Mouse (Mus musculus): ENCODE measurements around the gene Urb2. TPM values are rescaled to one million over a fixed set of nuclear protein-coding genes. Genes with fewer than 3 reads are reported as not detected.
"Not testable (repeated sequence)": the region's sequence is repeated elsewhere in the genome, so short reads cannot be mapped to it uniquely, and the experiment has no call there.

Gene Urb2
- polyA plus RNA-seq, 1 experiment from 2014 or later, result 11.6 TPM

GRCm38 (mm10) chr8:124014751-124015150 is 6.6 kb upstream of the Urb2 start:
- DNase-seq (ENCODE audit: low read depth, low spot score) (no peak), ATAC-seq (no peak)
- in situ Hi-C loops (cut with MboI; ENCODE audit: low pct_unique_long_range_greater_than_20kb), result no loop called here
- ChIA-PET POLR2A (no interaction called here), CTCF (no interaction called here)
- no peaks in the 10 kb centered on the region for H3K27me3 ChIP-seq
- TF ChIP-seq CTCF (IDR thresholded peaks at IDR 0.05), result no peak

GRCm38 (mm10) chr8:124019782-124020181 is 1.5 kb upstream of the Urb2 start:
- in situ Hi-C loops (cut with MboI; ENCODE audit: low pct_unique_long_range_greater_than_20kb), result no loop called here
- no peak for ATAC-seq

GRCm38 (mm10) chr8:124020439-124021236 is 670 bp upstream of the Urb2 start:
- in situ Hi-C loops (cut with MboI; ENCODE audit: low pct_unique_long_range_greater_than_20kb), result no loop called here
- no peaks in the 10 kb centered on the region for H3K27me3 ChIP-seq
- ChIA-PET POLR2A (interaction anchor here (1.1 kb wide), 1 partner anchor 71 kb away, joined by 3 read pairs; no protein-coding TSS in a partner anchor), CTCF (no interaction called here)
- TF ChIP-seq CTCF (IDR thresholded peaks at IDR 0.05), result no peak
- peak; percentile 51 for ATAC-seq
- no peak for DNase-seq (ENCODE audit: low read depth, low spot score)

More at GRCm38 (mm10) chr8:124019782-124020181, 1.5 kb upstream of the Urb2 start:
- ChIA-PET POLR2A (interaction anchor here (1.1 kb wide), 1 partner anchor 70 kb away, joined by 3 read pairs; no protein-coding TSS in a partner anchor), CTCF (no interaction called here)
- no peak for DNase-seq (ENCODE audit: low read depth, low spot score)
- no peak for TF ChIP-seq CTCF (IDR thresholded peaks at IDR 0.05)
- H3K27me3 ChIP-seq, result no peaks in the 10 kb centered on the region

GRCm38 (mm10) chr8:124026265-124026664 is 5.0 kb downstream of the Urb2 start:
- CTCF ChIA-PET, result interaction anchor here (1.4 kb wide), 1 partner anchor 13 kb away, joined by 3 read pairs; no protein-coding TSS in a partner anchor
- DNase-seq (ENCODE audit: low read depth, low spot score); ATAC-seq; in situ Hi-C loops (cut with MboI; ENCODE audit: low pct_unique_long_range_greater_than_20kb); H3K27me3 ChIP-seq: not testable (repeated sequence)
- POLR2A ChIA-PET, result interaction anchor here (0.7 kb wide), 1 partner anchor 366 kb away, joined by 3 read pairs; no protein-coding TSS in a partner anchor

- ChIA-PET POLR2A (no interaction called here), CTCF (interaction anchor here (1.5 kb wide), 1 partner anchor 103 kb away, joined by 3 read pairs; no protein-coding TSS in a partner anchor)
- TF ChIP-seq CTCF (IDR thresholded peaks at IDR 0.05), result no peak
- in situ Hi-C loops (cut with MboI; ENCODE audit: low pct_unique_long_range_greater_than_20kb), result no loop called here
- DNase-seq (ENCODE audit: low read depth, low spot score), result no peak
- no peak for ATAC-seq
- H3K27me3 ChIP-seq, result no peaks in the 10 kb centered on the region
Observed at GRCm38 (mm10) chr8:124027831-124028230, 6.5 kb downstream of the Urb2 start.

GRCm38 (mm10) chr8:124033400-124033799 is 12.1 kb downstream of the Urb2 start:
- peak; percentile 57 for TF ChIP-seq CTCF (IDR thresholded peaks at IDR 0.05)
- CTCF ChIA-PET, result interaction anchor here (0.7 kb wide), 1 partner anchor 10 kb away, joined by 3 read pairs; no protein-coding TSS in a partner anchor
- no peak for ATAC-seq
- in situ Hi-C loops (cut with MboI; ENCODE audit: low pct_unique_long_range_greater_than_20kb), result no loop called here
- DNase-seq (ENCODE audit: low read depth, low spot score), result no peak
- no peaks in the 10 kb centered on the region for H3K27me3 ChIP-seq
- POLR2A ChIA-PET, result no interaction called here

GRCm38 (mm10) chr8:124038121-124038520 is 16.8 kb downstream of the Urb2 start:
- in situ Hi-C loops (cut with MboI; ENCODE audit: low pct_unique_long_range_greater_than_20kb), result no loop called here
- H3K27me3 ChIP-seq, result no peaks in the 10 kb centered on the region
- CTCF ChIA-PET, result no interaction called here
- DNase-seq (ENCODE audit: low read depth, low spot score) (no peak), ATAC-seq (no peak)
- TF ChIP-seq CTCF (IDR thresholded peaks at IDR 0.05), result no peak
- POLR2A ChIA-PET, result no interaction called here

- POLR2A ChIA-PET, result no interaction called here
- H3K27me3 ChIP-seq, result no peaks in the 10 kb centered on the region
- DNase-seq (ENCODE audit: low read depth, low spot score) (no peak), ATAC-seq (no peak)
- in situ Hi-C loops (cut with MboI; ENCODE audit: low pct_unique_long_range_greater_than_20kb), result no loop called here
- no peak for TF ChIP-seq CTCF (IDR thresholded peaks at IDR 0.05)
- CTCF ChIA-PET, result interaction anchor here (0.9 kb wide), 1 partner anchor 13 kb away, joined by 3 read pairs; no protein-coding TSS in a partner anchor
Observed at GRCm38 (mm10) chr8:124039351-124039750, 18.0 kb downstream of the Urb2 start.

GRCm38 (mm10) chr8:124042201-124042600 is 20.9 kb downstream of the Urb2 start:
- in situ Hi-C loops (cut with MboI; ENCODE audit: low pct_unique_long_range_greater_than_20kb), result no loop called here
- no peak for ATAC-seq
- no peak for DNase-seq (ENCODE audit: low read depth, low spot score)
- TF ChIP-seq CTCF (IDR thresholded peaks at IDR 0.05), result peak; percentile 33
- CTCF ChIA-PET, result interaction anchor here (1.5 kb wide), 1 partner anchor 8 kb away, joined by 3 read pairs; no protein-coding TSS in a partner anchor
- no peaks in the 10 kb centered on the region for H3K27me3 ChIP-seq
- POLR2A ChIA-PET, result no interaction called here

GRCm38 (mm10) chr8:124044421-124044820 is 23.1 kb downstream of the Urb2 start:
- TF ChIP-seq CTCF (IDR thresholded peaks at IDR 0.05), result no peak
- ChIA-PET POLR2A (no interaction called here), CTCF (no interaction called here)
- no peaks in the 10 kb centered on the region for H3K27me3 ChIP-seq
- DNase-seq (ENCODE audit: low read depth, low spot score) (no peak), ATAC-seq (no peak)
- in situ Hi-C loops (cut with MboI; ENCODE audit: low pct_unique_long_range_greater_than_20kb), result no loop called here

GRCm38 (mm10) chr8:124044931-124045330 is 23.6 kb downstream of the Urb2 start:
- POLR2A ChIA-PET, result no interaction called here
- ATAC-seq, result no peak
- TF ChIP-seq CTCF (IDR thresholded peaks at IDR 0.05), result no peak
- DNase-seq (ENCODE audit: low read depth, low spot score), result no peak
- no peaks in the 10 kb centered on the region for H3K27me3 ChIP-seq
- CTCF ChIA-PET, result no interaction called here
- in situ Hi-C loops (cut with MboI; ENCODE audit: low pct_unique_long_range_greater_than_20kb), result no loop called here

Data from Patski (cell line).